Mouse (Mus musculus): ENCODE results near the gene Ifna6. TPM values are rescaled to one million over a fixed set of nuclear protein-coding genes. Genes with fewer than 3 reads are reported as not detected.
"Not testable (repeated sequence)": the region's sequence is repeated elsewhere in the genome, so short reads cannot be mapped to it uniquely, and the experiment has no call there.

The Ifna6 gene
- polyA plus RNA-seq (2012; ENCODE audit: insufficient read depth, low replicate concordance) = not detected in 2 replicates

GRCm38 (mm10) chr4:88827116-88827515 lies at the start of gene Ifna6:
Ifna6 (plus strand) TSS chr4:88827416.
- not testable (repeated sequence) for H3K4me3 ChIP-seq (replicated peaks); H3K27me3 ChIP-seq (replicated peaks); H3K36me3 ChIP-seq (replicated peaks; ENCODE audit: low read length); H3K9me3 ChIP-seq
- peaks cover 13% of the 10 kb centered on the region for H3K4me1 ChIP-seq

- not testable (repeated sequence) for H3K9me3 ChIP-seq; H3K27me3 ChIP-seq (replicated peaks)
Measured at GRCm38 (mm10) chr4:88779550-88779949, 47.7 kb upstream of the Ifna6 start, which contains the start of gene Gm13272. Gm13272 (plus strand) TSS chr4:88779850.

GRCm38 (mm10) chr4:88780320-88780719 lies 46.9 kb upstream of the Ifna6 start:
- H3K4me1 ChIP-seq = not testable (repeated sequence)

More at GRCm38 (mm10) chr4:88779550-88779949, 47.7 kb upstream of the Ifna6 start, which contains the start of gene Gm13272:
- not testable (repeated sequence) for H3K4me3 ChIP-seq (replicated peaks); H3K36me3 ChIP-seq (replicated peaks; ENCODE audit: low read length); H3K4me1 ChIP-seq

GRCm38 (mm10) chr4:88781831-88782230 lies 45.4 kb upstream of the Ifna6 start, which contains the start of gene Ifnz:
Ifnz (plus strand) TSS chr4:88782131.
- not testable (repeated sequence) for H3K4me3 ChIP-seq (replicated peaks); H3K36me3 ChIP-seq (replicated peaks; ENCODE audit: low read length); H3K4me1 ChIP-seq; H3K9me3 ChIP-seq; H3K27me3 ChIP-seq (replicated peaks)

More at GRCm38 (mm10) chr4:88780320-88780719, 46.9 kb upstream of the Ifna6 start:
- H3K4me3 ChIP-seq (replicated peaks); H3K36me3 ChIP-seq (replicated peaks; ENCODE audit: low read length); H3K9me3 ChIP-seq; H3K27me3 ChIP-seq (replicated peaks): not testable (repeated sequence)

- not testable (repeated sequence) for H3K4me3 ChIP-seq (replicated peaks); H3K27me3 ChIP-seq (replicated peaks); H3K9me3 ChIP-seq; H3K4me1 ChIP-seq; H3K36me3 ChIP-seq (replicated peaks; ENCODE audit: low read length)
Measured at GRCm38 (mm10) chr4:88782335-88782734, 44.9 kb upstream of the Ifna6 start.

- not testable (repeated sequence) for H3K4me1 ChIP-seq; H3K27me3 ChIP-seq (replicated peaks); H3K9me3 ChIP-seq; H3K36me3 ChIP-seq (replicated peaks; ENCODE audit: low read length); H3K4me3 ChIP-seq (replicated peaks)
Measured at GRCm38 (mm10) chr4:88785409-88785808, 41.8 kb upstream of the Ifna6 start, which contains the start of gene Gm13276. Gm13276 (plus strand) TSS chr4:88785709.

GRCm38 (mm10) chr4:88788402-88788801 lies 38.8 kb upstream of the Ifna6 start, which contains the start of gene Gm13277:
Gm13277 (plus strand) TSS chr4:88788632.
- H3K27me3 ChIP-seq (replicated peaks); H3K4me1 ChIP-seq: not testable (repeated sequence)

GRCm38 (mm10) chr4:88791250-88791649 lies 36.0 kb upstream of the Ifna6 start, which contains the start of gene Gm13278:
Gm13278 (plus strand) TSS chr4:88791550.
- not testable (repeated sequence) for H3K36me3 ChIP-seq (replicated peaks; ENCODE audit: low read length); H3K9me3 ChIP-seq; H3K27me3 ChIP-seq (replicated peaks); H3K4me3 ChIP-seq (replicated peaks); H3K4me1 ChIP-seq

More at GRCm38 (mm10) chr4:88788402-88788801, 38.8 kb upstream of the Ifna6 start, which contains the start of gene Gm13277:
- H3K36me3 ChIP-seq (replicated peaks; ENCODE audit: low read length); H3K4me3 ChIP-seq (replicated peaks); H3K9me3 ChIP-seq: not testable (repeated sequence)

- not testable (repeated sequence) for H3K27me3 ChIP-seq (replicated peaks); H3K36me3 ChIP-seq (replicated peaks; ENCODE audit: low read length); H3K9me3 ChIP-seq; H3K4me1 ChIP-seq; H3K4me3 ChIP-seq (replicated peaks)
Measured at GRCm38 (mm10) chr4:88793936-88794675, 33.1 kb upstream of the Ifna6 start, which contains the start of gene Gm13275. Gm13275 (plus strand) TSS chr4:88794487.

- not testable (repeated sequence) for H3K9me3 ChIP-seq; H3K4me3 ChIP-seq (replicated peaks); H3K4me1 ChIP-seq; H3K27me3 ChIP-seq (replicated peaks); H3K36me3 ChIP-seq (replicated peaks; ENCODE audit: low read length)
Measured at GRCm38 (mm10) chr4:88797097-88797496, 30.1 kb upstream of the Ifna6 start, which contains the start of gene Gm13279. Gm13279 (plus strand) TSS chr4:88797397.

GRCm38 (mm10) chr4:88799365-88799764 lies 27.9 kb upstream of the Ifna6 start, which contains the start of gene Gm13285:
Gm13285 (plus strand) TSS chr4:88799665.
- not testable (repeated sequence) for H3K4me1 ChIP-seq; H3K4me3 ChIP-seq (replicated peaks); H3K9me3 ChIP-seq; H3K36me3 ChIP-seq (replicated peaks; ENCODE audit: low read length); H3K27me3 ChIP-seq (replicated peaks)

GRCm38 (mm10) chr4:88802954-88803353 lies 24.3 kb upstream of the Ifna6 start, which contains the start of gene Gm13287:
Gm13287 (plus strand) TSS chr4:88803254.
- H3K4me1 ChIP-seq; H3K36me3 ChIP-seq (replicated peaks; ENCODE audit: low read length); H3K9me3 ChIP-seq; H3K4me3 ChIP-seq (replicated peaks); H3K27me3 ChIP-seq (replicated peaks): not testable (repeated sequence)

GRCm38 (mm10) chr4:88805231-88805630 lies 22.0 kb upstream of the Ifna6 start, which contains the start of gene Gm13288:
Gm13288 (plus strand) TSS chr4:88805531.
- not testable (repeated sequence) for H3K4me3 ChIP-seq (replicated peaks); H3K9me3 ChIP-seq; H3K4me1 ChIP-seq; H3K36me3 ChIP-seq (replicated peaks; ENCODE audit: low read length); H3K27me3 ChIP-seq (replicated peaks)

- H3K36me3 ChIP-seq (replicated peaks; ENCODE audit: low read length); H3K4me1 ChIP-seq; H3K9me3 ChIP-seq; H3K4me3 ChIP-seq (replicated peaks); H3K27me3 ChIP-seq (replicated peaks): not testable (repeated sequence)
Measured at GRCm38 (mm10) chr4:88805761-88806160, 21.5 kb upstream of the Ifna6 start.
